Mouse (Mus musculus): ENCODE measurements around the gene Nt5dc2.

The Nt5dc2 gene

DNA sequence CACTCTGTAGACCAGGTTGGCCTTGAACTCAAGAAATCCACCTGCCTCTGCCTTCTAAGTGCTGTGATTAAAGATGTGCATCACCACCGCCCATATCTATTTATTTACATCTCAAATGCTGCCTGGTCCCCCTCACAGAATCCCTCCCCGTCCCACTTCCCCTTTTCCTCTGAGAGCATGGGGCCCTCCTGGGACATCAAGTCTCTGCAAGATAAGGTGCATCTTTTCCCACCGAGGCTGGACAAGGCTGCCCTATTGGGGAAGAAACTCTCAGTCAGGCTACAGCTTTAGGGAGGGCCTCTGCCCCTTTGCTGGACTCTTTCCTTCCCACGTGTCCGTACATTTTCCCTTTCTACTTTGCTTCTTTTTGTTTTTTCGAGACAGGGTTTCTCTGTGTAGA is 38.7 kb downstream of the Nt5dc2 start:
- no peak for DNase-seq

DNA sequence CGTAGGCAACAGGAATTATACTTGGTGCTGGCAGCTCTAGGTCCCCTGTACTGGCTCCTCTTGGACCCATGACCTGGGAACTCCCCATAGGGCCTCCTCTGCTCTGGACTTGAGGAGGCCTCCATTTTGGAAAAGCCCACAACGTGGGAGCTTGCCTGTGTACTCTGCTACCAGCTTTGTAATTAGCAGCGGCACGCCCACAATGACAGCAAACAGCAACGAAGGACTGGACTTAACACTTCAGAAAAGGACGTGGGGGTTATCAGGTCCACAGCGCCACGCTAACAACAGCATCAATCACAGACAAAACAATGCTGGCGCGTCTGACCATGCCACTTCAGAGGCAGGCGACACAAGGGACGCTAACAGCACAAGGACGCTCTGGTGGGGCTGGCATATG is 40.1 kb downstream of the Nt5dc2 start:
- DNase-seq: no peak

DNA sequence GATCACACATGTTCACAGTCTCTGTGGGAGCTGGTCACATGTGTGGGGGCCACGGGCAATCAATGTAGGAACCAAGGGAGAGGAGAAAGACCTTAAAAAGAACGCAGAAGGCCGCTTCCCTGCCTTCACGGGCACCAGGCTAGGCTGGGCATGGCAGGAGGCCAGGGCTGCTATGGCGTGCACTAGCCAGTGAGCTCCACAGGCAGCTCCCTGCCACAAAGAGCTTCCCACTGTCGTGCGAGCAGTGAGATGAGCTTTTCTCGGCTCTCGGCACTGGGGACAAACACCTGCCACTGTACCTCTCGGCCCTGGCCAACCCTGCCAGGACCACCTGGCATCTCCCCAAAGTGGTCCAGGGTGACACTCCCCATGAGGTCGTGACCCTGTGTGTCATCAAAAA is 40.5 kb downstream of the Nt5dc2 start:
- DNase-seq: no peak

DNA sequence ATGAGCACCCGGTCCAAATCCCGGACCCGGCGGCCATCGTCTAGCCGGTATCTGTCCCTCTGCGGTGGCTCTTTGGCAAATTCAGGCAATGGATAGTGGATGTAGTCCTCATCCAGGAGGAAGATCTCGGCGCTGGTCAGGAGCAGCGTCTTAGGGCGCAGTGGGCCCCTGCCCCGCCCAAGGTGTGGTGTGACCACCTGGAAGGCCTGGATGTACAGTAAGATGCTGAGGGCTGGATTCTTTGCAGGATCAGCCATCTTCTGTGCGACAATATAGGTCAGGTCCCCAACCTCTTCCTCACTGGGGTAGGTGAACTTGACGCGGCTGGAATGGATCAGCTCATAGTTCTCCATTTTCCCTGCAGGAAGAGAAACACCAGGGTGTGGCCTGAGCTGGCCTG is 41.0 kb downstream of the Nt5dc2 start:
- DNase-seq: no peak

GRCm38 (mm10) chr14:31172781-31173455 is 42.1 kb downstream of the Nt5dc2 start:
- no peak for DNase-seq

- DNase-seq: no peak
Observed at GRCm38 (mm10) chr14:31173537-31173936, 42.7 kb downstream of the Nt5dc2 start.

DNA sequence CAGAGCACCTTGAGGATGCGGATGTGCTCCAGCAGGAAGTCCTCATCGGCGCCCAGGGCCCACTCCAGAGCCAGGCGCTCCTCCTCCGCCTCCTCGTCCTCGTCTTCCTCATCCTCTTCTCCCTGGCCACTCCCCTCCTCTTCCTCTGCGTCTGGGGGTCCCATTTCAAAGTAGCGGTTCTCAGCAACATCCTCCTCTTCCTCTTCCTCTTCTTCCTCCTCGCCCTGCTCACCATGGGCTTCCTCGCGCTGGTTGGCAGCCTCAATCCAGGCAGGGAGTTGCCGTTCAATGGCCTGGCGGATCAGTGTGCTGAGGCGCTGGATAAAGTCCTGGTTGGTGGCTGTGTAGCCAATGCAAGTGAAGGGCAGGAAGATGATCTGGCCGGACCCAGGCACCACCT is 46.4 kb downstream of the Nt5dc2 start:
- no peak for DNase-seq

DNA sequence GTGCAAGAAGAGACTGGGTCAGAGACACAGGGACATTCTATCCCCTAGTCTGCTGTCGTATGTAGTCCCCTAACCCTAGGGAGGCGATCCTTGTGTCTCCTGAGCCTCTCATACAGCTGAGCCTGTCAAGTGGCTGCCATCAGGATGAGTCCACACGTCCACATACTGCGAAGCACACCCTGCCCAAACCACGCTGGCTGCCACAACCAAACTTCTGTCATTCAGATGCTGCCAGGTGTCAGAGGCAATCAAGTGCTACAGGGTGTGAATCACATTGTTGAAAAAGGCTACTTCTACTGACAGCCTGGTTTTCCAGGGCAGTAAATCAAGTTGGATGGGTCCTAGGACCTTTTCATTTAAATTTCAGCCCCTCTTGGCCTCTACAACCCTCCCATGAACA is 46.9 kb downstream of the Nt5dc2 start:
- no peak for DNase-seq

DNA sequence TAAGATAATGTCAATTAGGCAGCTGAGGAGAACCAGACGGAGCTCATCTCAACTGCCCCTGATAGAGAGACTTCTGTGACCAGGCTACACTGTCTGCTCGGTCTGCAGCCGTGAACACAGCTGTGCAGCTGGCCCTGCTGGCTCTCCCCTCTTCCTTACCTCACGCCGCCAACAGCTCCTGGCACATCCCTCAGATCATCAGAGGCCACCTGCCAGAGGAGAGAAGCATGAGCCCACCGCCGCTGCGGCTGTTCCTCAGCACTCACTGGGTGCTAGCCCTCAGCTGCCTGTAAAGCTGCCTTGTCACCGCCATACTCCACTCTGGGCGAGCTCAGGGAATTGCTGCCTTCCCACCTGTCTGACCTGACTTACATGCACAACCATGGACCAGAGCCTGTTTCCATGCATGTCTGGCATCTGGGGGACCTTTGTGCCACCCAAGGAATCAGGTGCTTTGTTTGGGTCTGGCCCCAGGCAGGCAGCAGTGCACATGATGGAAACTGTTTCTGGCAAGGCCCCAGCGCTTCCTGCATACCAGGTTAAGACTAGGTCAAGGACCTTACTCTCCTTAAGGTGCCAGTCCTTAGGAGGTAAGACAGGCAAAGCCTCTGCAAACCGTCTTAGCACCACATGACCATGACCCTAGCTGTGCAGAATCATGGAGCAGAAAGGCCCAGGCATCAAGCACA is 49.0 kb downstream of the Nt5dc2 start:
- no peak for DNase-seq

DNA sequence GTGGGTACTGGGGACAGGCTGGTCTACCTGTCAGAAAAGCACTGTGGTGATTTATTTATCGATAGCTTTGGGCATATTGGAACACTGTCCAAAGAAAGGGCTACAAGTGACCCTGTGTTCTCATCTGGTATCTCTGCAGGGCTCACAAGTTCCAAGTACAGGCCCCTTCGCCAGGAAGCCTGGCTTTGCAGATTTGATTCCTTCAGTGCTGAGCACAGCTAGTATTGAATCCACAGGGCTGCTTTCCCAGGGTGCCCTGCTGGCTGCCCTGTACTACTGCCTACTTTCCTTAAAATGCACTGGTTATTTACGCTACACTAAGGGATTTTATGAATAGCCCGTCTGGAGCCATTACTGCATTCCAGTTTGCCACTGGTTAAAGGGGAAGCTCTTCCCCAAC is 50.7 kb downstream of the Nt5dc2 start:
- DNase-seq: no peak

DNA sequence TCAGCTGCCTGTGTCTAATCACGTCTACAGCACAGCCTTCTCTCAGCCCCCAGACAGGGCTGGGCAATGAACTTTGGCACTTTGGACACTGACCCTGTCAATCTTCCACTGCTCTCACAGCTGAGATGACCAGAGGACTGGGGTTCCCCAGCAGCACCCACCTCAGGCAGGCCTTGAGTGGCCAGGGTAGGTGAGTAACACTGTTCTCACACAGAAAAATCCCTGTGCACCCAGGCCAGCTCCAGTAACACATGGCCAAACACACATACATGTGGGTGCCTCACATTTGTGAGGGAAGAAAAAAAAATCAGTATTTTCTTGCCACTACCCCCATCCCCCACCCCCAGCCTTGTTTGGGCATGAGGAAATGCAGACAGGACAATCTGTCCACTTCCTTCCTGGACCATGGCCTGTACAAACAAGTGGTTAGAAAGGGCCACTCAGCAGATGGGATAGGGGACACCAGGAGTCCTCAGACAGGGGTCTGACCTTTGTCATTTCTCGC is 52.0 kb downstream of the Nt5dc2 start:
- no peak for DNase-seq

DNA sequence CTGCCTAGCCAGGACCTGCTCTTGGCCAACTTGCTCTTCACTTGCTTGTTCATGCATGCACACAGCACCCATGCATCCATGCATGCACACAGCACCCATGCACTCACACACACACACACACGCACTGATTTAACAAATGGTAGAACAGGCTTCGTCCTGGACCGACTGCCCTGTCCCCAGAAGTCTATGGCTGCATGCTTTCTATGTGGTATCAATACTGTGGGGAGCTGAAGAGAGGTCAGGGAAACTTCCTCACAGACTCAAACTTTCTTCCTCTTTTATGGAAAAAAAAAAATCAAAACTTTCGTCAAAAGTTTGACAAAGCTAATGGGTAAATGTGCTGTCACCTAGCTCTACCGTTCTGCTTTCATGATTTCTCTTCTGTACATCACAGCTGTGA is 52.7 kb downstream of the Nt5dc2 start:
- DNase-seq: no peak

DNA sequence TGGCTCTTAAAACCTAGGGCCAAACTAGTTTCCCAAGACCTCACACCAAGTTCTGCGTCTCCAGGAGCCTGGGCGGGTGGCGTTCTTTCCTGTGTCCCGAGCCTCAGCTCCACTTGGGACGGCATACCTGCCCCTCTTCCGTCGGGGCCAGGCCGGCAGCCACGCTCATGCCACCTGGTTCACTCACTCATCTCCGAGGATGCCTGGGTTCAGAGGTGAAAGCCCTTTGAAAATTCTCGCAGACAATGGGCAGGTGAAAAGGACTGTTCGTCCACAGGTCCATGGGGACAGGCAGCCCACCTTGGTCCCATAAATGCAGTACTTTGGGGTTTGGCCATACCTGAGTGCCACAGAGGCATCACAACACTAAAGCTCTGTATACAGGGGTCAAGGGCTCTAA is 53.3 kb downstream of the Nt5dc2 start:
- DNase-seq: no peak

DNA sequence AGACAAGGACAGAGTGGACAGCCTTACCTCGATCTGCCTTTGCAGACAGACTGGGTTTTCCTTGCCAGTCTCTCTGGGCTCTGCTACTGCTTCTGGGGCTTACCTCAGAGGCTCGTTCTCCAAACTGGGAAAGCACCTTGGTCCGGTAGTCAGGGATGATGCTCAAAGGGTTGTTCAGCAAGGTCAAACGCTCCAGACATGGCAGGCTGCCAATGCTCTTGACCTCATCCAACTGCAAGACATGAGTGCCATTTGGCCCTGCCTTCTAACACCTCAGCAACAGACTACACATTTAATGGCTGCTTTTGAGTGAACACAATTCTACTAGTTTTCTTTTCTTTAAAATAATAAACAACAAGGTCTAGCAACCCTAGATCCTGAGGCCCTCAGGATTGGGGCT is 55.8 kb downstream of the Nt5dc2 start:
- no peak for DNase-seq
